Mouse (Mus musculus): ENCODE results near the gene Aif1l. TPM values are rescaled to one million over a fixed set of nuclear protein-coding genes. Genes with fewer than 3 reads are reported as not detected.

The Aif1l gene
- polyA plus RNA-seq, 1 experiment from 2014 or later, result 50.3 TPM

- no peak overlapping the region for H3K27ac ChIP-seq
- H3K36me3 ChIP-seq, result no peaks in the 10 kb centered on the region
- no peak for ATAC-seq (ENCODE audit: low FRiP score, low read depth)
- H3K27me3 ChIP-seq, result 0 out of 2 replicates have a peak, but pooled peaks cover 9% of the 10 kb centered on the region
- no peak overlapping the region for H3K4me2 ChIP-seq (replicated peaks)
- no peak overlapping the region for H3K9ac ChIP-seq
- WGBS, result 23% methylated on average over 9 of the region's 9 CpGs
- H3K4me1 ChIP-seq, result no peaks in the 10 kb centered on the region
- no peak overlapping the region for H3K4me3 ChIP-seq
- H3K9me3 ChIP-seq, result no peaks in the 10 kb centered on the region
Measured at GRCm38 (mm10) chr2:31924811-31925210, 25.1 kb upstream of the Aif1l start.

DNA sequence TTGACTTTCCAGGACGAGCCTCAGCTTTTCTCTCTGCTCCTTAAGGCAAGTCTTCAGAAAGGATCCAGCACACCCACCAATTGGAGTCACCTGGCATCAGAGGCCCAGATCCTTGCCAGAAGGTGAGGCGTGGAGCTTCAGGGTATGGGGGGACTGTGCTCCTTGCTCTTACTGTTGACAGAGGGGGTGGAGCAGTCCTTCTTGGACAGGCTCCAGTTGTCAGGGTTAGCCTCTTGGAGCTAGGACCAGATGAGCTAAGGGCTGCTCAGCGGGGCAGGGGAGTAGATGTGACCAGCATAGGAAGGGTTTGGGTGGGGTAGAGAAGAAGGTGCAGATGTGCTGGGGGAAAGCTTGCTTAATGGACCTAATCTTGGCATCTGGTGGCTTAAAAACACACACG is 24.0 kb upstream of the Aif1l start:
- Histone ChIP-seq H3K9me3 (no peaks in the 10 kb centered on the region), H3K4me3 (no peak overlapping the region), H3K36me3 (no peaks in the 10 kb centered on the region), H3K4me1 (no peaks in the 10 kb centered on the region), H3K27ac (no peak overlapping the region), H3K4me2 (replicated peaks) (no peak overlapping the region), H3K9ac (no peak overlapping the region), H3K27me3 (0 out of 2 replicates have a peak, but pooled peaks cover 2% of the 10 kb centered on the region)
- 53% methylated on average over 4 of the region's 4 CpGs for WGBS
- no peak for ATAC-seq (ENCODE audit: low FRiP score, low read depth)

DNA sequence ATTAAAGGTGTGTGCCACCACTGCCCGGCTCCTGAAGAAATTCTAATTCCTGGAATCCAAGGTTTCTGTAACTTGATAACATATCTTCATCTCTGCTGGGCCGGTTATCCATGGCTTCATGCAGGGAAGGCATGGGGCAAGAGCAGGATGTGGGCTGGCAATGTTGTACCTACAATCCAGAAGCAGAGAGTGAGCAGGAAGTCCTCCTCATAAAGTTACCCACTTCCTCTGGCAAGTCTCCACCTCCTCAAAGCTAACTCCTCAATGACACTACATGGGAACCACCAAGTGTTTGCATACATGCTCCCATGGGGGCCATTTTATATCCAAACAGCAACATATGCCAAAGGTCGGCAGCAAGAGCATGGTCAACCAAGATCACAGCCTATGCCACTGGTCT is 20.3 kb upstream of the Aif1l start:
- H3K36me3 ChIP-seq, result no peaks in the 10 kb centered on the region
- H3K4me3 ChIP-seq, result no peak overlapping the region
- ATAC-seq (ENCODE audit: low FRiP score, low read depth), result no peak
- no peaks in the 10 kb centered on the region for H3K4me1 ChIP-seq
- no peak overlapping the region for H3K27ac ChIP-seq
- no peak overlapping the region for H3K9ac ChIP-seq
- H3K4me2 ChIP-seq (replicated peaks), result no peak overlapping the region
- no peaks in the 10 kb centered on the region for H3K27me3 ChIP-seq
- WGBS, result 79% methylated on average over 3 of the region's 3 CpGs
- H3K9me3 ChIP-seq, result no peaks in the 10 kb centered on the region

DNA sequence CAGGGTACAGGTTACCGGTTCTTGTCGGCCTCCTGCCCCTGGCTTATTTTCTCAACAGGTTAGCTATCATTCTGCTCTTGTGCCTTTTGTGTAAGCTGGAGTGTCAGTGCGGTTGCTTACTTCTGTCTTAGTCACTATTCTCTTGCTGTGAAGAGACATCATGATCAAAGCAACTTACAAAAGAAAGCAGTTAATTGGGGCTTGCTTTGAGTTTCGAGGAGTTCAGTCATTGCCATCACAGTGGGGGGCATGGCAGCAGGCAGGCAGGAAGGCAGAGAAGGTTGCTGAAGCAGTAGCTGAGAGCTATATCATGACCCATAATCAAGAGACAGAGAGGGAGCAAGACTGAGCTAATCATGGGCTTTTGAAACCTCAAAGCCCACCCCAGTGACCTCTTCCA is 15.4 kb upstream of the Aif1l start:
- no peak overlapping the region for H3K4me2 ChIP-seq (replicated peaks)
- no peaks in the 10 kb centered on the region for H3K4me1 ChIP-seq
- H3K27me3 ChIP-seq, result no peaks in the 10 kb centered on the region
- no peaks in the 10 kb centered on the region for H3K9me3 ChIP-seq
- no peak for ATAC-seq (ENCODE audit: low FRiP score, low read depth)
- WGBS, result 34% methylated on average over 4 of the region's 4 CpGs
- H3K4me3 ChIP-seq, result no peak overlapping the region
- H3K9ac ChIP-seq, result no peak overlapping the region
- no peaks in the 10 kb centered on the region for H3K36me3 ChIP-seq
- H3K27ac ChIP-seq, result no peak overlapping the region

DNA sequence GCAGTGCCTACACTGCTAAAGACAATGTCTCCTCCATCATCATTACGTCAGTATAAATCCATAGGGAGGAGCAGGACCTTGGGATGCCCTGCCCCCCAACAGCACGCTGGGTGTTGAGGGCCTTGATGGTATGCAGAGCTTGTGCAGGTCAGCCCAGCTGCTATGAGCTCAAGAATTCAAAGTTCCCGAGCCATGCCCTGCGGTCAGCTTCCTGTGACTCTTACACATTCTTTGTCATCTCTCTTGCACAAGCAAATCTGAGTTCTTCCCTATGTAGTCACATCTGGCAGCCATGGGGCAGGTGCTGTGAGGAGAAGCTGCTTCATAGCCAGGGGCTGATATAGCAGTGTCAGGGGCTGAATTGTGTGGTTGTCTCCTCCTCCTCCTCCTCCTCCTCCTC is 14.9 kb upstream of the Aif1l start:
- H3K9ac ChIP-seq, result no peak overlapping the region
- H3K4me1 ChIP-seq, result no peaks in the 10 kb centered on the region
- ATAC-seq (ENCODE audit: low FRiP score, low read depth), result no peak
- H3K36me3 ChIP-seq, result no peaks in the 10 kb centered on the region
- H3K4me2 ChIP-seq (replicated peaks), result no peak overlapping the region
- H3K9me3 ChIP-seq, result no peaks in the 10 kb centered on the region
- 35% methylated on average over 4 of the region's 4 CpGs for WGBS
- no peak overlapping the region for H3K27ac ChIP-seq
- H3K27me3 ChIP-seq, result no peaks in the 10 kb centered on the region
- H3K4me3 ChIP-seq, result no peak overlapping the region

- no peak overlapping the region for H3K27ac ChIP-seq
- no peak overlapping the region for H3K9ac ChIP-seq
- WGBS, result 85% methylated on average over 1 of the region's 1 CpGs
- no peaks in the 10 kb centered on the region for H3K9me3 ChIP-seq
- no peak overlapping the region for H3K4me2 ChIP-seq (replicated peaks)
- no peaks in the 10 kb centered on the region for H3K27me3 ChIP-seq
- no peaks in the 10 kb centered on the region for H3K36me3 ChIP-seq
- ATAC-seq (ENCODE audit: low FRiP score, low read depth), result no peak
- no peaks in the 10 kb centered on the region for H3K4me1 ChIP-seq
- no peak overlapping the region for H3K4me3 ChIP-seq
Measured at GRCm38 (mm10) chr2:31938298-31938697, 11.6 kb upstream of the Aif1l start.

DNA sequence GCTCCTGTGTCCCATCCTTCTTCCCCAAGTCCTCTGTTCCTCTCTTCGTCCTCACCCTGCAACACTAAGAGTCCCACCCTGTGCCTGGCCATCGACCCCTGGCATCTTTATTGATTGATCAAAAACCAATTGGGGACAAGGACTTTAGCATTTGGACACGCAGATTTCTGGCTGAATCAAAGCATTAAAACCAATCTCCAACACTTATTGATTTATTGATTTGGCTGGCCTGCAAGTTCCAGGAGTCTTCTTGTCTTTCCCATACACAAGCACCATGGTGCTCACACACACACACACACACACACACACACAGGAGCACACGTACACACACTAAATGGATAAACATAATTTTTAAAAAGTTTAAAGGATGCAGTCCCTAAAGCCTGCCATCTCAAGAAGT is 6.9 kb upstream of the Aif1l start:
- Histone ChIP-seq H3K9me3 (no peaks in the 10 kb centered on the region), H3K36me3 (no peaks in the 10 kb centered on the region), H3K27me3 (no peaks in the 10 kb centered on the region), H3K4me1 (no peaks in the 10 kb centered on the region), H3K4me2 (replicated peaks) (no peak overlapping the region), H3K27ac (no peak overlapping the region), H3K9ac (no peak overlapping the region), H3K4me3 (no peak overlapping the region)
- 73% methylated on average over 4 of the region's 4 CpGs for WGBS
- no peak for ATAC-seq (ENCODE audit: low FRiP score, low read depth)

- Histone ChIP-seq H3K9ac (no peak overlapping the region), H3K27ac (no peak overlapping the region), H3K4me2 (replicated peaks) (no peak overlapping the region), H3K36me3 (no peaks in the 10 kb centered on the region), H3K9me3 (no peaks in the 10 kb centered on the region), H3K27me3 (no peaks in the 10 kb centered on the region), H3K4me3 (no peak overlapping the region), H3K4me1 (peaks cover 2% of the 10 kb centered on the region; the same call in 1 of the 2 replicates)
- ATAC-seq (ENCODE audit: low FRiP score, low read depth), result no peak
- WGBS, result 75% methylated on average over 2 of the region's 2 CpGs
Measured at GRCm38 (mm10) chr2:31945580-31945979, 4.4 kb upstream of the Aif1l start.

GRCm38 (mm10) chr2:31948392-31948791 is 1.5 kb upstream of the Aif1l start:
- no peak overlapping the region for H3K4me3 ChIP-seq
- 75% methylated on average over 6 of the region's 6 CpGs for WGBS
- H3K9ac ChIP-seq, result no peak overlapping the region
- H3K4me1 ChIP-seq, result peaks cover 25% of the 10 kb centered on the region
- H3K36me3 ChIP-seq, result no peaks in the 10 kb centered on the region
- no peaks in the 10 kb centered on the region for H3K9me3 ChIP-seq
- H3K27me3 ChIP-seq, result no peaks in the 10 kb centered on the region
- no peak overlapping the region for H3K27ac ChIP-seq
- no peak for ATAC-seq (ENCODE audit: low FRiP score, low read depth)
- H3K4me2 ChIP-seq (replicated peaks), result no peak overlapping the region

- no peak for ATAC-seq (ENCODE audit: low FRiP score, low read depth)
- H3K27me3 ChIP-seq, result no peaks in the 10 kb centered on the region
- no peak overlapping the region for H3K4me2 ChIP-seq (replicated peaks)
- no peaks in the 10 kb centered on the region for H3K9me3 ChIP-seq
- peaks cover 3% of the 10 kb centered on the region; the same call in 1 of the 2 replicates for H3K36me3 ChIP-seq
- no peak overlapping the region for H3K4me3 ChIP-seq
- no peak overlapping the region for H3K9ac ChIP-seq
- H3K27ac ChIP-seq, result no peak overlapping the region
- 69% methylated on average over 6 of the region's 6 CpGs for WGBS
- H3K4me1 ChIP-seq, result peaks cover 25% of the 10 kb centered on the region
Measured at GRCm38 (mm10) chr2:31948801-31949200, 1.1 kb upstream of the Aif1l start.

DNA sequence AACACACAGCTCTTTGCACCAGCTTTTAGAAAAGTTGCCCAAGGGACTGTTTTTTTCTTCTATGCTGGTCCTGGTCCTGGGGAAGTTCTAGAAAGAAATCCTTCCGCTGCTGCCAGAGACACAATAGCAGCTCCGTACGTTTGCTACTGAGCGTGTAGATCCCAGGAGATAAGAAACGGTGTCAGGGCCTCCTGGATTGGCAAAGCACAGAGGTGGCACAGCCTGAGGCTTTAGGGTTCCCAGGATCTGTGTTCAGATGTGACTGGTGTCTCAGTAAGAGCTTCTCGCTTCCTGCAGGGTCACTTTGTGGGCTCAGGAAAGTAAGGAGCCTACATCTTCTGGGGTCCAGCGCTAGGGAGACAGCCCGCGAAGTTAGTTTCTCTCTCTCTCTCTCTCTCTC is 1.0 kb downstream of the Aif1l start:
- Histone ChIP-seq H3K27me3 (no peaks in the 10 kb centered on the region), H3K36me3 (peaks cover 15% of the 10 kb centered on the region; the same call in 1 of the 2 replicates), H3K9ac (peak overlapping the region; percentile 82), H3K4me2 (replicated peaks) (peak overlapping the region; percentile 89), H3K9me3 (no peaks in the 10 kb centered on the region), H3K4me1 (peaks cover 25% of the 10 kb centered on the region), H3K4me3 (peak overlapping the region; percentile 80), H3K27ac (no peak overlapping the region)
- no peak for ATAC-seq (ENCODE audit: low FRiP score, low read depth)
- 12% methylated on average over 9 of the region's 9 CpGs for WGBS

- ATAC-seq (ENCODE audit: low FRiP score, low read depth), result no peak
- H3K4me3 ChIP-seq, result no peak overlapping the region
Measured at GRCm38 (mm10) chr2:31952236-31952635, 2.3 kb downstream of the Aif1l start.

GRCm38 (mm10) chr2:31952725-31953124 is 2.8 kb downstream of the Aif1l start:
- Histone ChIP-seq H3K4me3 (no peak overlapping the region), H3K36me3 (peaks cover 15% of the 10 kb centered on the region), H3K4me2 (replicated peaks) (no peak overlapping the region), H3K27me3 (no peaks in the 10 kb centered on the region), H3K9ac (no peak overlapping the region), H3K27ac (no peak overlapping the region), H3K4me1 (peaks cover 25% of the 10 kb centered on the region), H3K9me3 (no peaks in the 10 kb centered on the region)
- 82% methylated on average over 3 of the region's 3 CpGs for WGBS
- no peak for ATAC-seq (ENCODE audit: low FRiP score, low read depth)

More at GRCm38 (mm10) chr2:31952236-31952635, 2.3 kb downstream of the Aif1l start:
- no peaks in the 10 kb centered on the region for H3K9me3 ChIP-seq
- no peak overlapping the region for H3K27ac ChIP-seq
- H3K27me3 ChIP-seq, result no peaks in the 10 kb centered on the region
- H3K4me2 ChIP-seq (replicated peaks), result peak overlapping the region; percentile 89; the same call in 1 of the 2 replicates
- 89% methylated on average over 10 of the region's 10 CpGs for WGBS
- H3K36me3 ChIP-seq, result peaks cover 15% of the 10 kb centered on the region; the same call in 1 of the 2 replicates
- peaks cover 25% of the 10 kb centered on the region for H3K4me1 ChIP-seq
- H3K9ac ChIP-seq, result no peak overlapping the region
